In genomic region chr8:89272381-89272815, GRCm38 (mm10) we compare ENCODE assay signal across 8 mouse cellular contexts.
DNase-seq lines count a peak whose midpoint lies in the region; ATAC-seq lines count a peak whose summit lies in the region.

No protein-coding gene starts in this region.

- no peaks in the 10 kb centered on the region for H3K36me3 ChIP-seq in heart, embryonic 10.5 days
- no peaks in the 10 kb centered on the region for H3K36me3 ChIP-seq in liver, embryonic 16.5 days (ENCODE audit: control insufficient read depth, insufficient read depth)

- H3K4me2 ChIP-seq in liver, embryonic 16.5 days (ENCODE audit: low read depth, low read length) = peak overlapping the region; percentile 39

- H3K4me3 ChIP-seq in heart, embryonic 10.5 days = peak overlapping the region; percentile 61
- H3K4me3 ChIP-seq in liver, embryonic 16.5 days (ENCODE audit: low read depth, low read length) = peak overlapping the region; percentile 38

- peak; percentile 19 to 35 for DNase-seq in cerebellum, postnatal 25 days
- DNase-seq in cerebellum, adult 9-10 months = no peak
- peak; percentile 32 for DNase-seq in brain, adult 2 months (ENCODE audit: low read depth, low spot score)
- DNase-seq in heart, embryonic 10.5 days (ENCODE audit: low spot score) = no peak
- DNase-seq in kidney, postnatal 25 days = peak; percentile 27 to 52
- DNase-seq in retina, postnatal 1 day = peak; percentile 63
- no peak for DNase-seq in urinary bladder, adult 2 months (ENCODE audit: low spot score)

- WGBS in heart, embryonic 10.5 days = 2% methylated on average over 28 of the region's 28 CpGs
- 2% methylated on average over 28 of the region's 28 CpGs for WGBS in liver, embryonic 16.5 days (ENCODE audit: insufficient replicate concordance)

- peaks cover 38% of the 10 kb centered on the region for H3K27me3 ChIP-seq in heart, embryonic 10.5 days (ENCODE audit: insufficient read depth, poor library complexity, severe bottlenecking)
- no peaks in the 10 kb centered on the region; the same call in 1 of the 2 replicates for H3K27me3 ChIP-seq in liver, embryonic 16.5 days (ENCODE audit: control insufficient read depth, insufficient read depth, low read depth, low read length)

- H3K4me1 ChIP-seq in heart, embryonic 10.5 days = peaks cover 6% of the 10 kb centered on the region; the same call in 1 of the 2 replicates
- no peaks in the 10 kb centered on the region for H3K4me1 ChIP-seq in liver, embryonic 16.5 days (ENCODE audit: control insufficient read depth, low read depth, low read length)

- no peak for ATAC-seq in liver, embryonic 16.5 days (ENCODE audit: low read depth)

- H3K27ac ChIP-seq in heart, embryonic 10.5 days = 0 out of 2 replicates have a peak overlapping the region, but pooled peaks have one; percentile 47
- no peak overlapping the region for H3K27ac ChIP-seq in liver, embryonic 16.5 days (ENCODE audit: low read length)

- no peaks in the 10 kb centered on the region for H3K9me3 ChIP-seq in heart, embryonic 10.5 days
- no peaks in the 10 kb centered on the region for H3K9me3 ChIP-seq in liver, embryonic 16.5 days (replicated peaks; ENCODE audit: control insufficient read depth, low read length)

- H3K9ac ChIP-seq in liver, embryonic 16.5 days (ENCODE audit: low read depth, low read length) = no peak overlapping the region

Comparison
In these comparisons a context has a peak if more than half of its experiments do, and no peak if none do; other contexts are left out.
1. DNase-seq: peak in cerebellum, postnatal 25 days (2 of 2), brain, adult 2 months (single experiment), kidney, postnatal 25 days (2 of 2) and retina, postnatal 1 day (single experiment); none in cerebellum, adult 9-10 months (single experiment), heart, embryonic 10.5 days (single experiment) and urinary bladder, adult 2 months (single experiment).